Mouse (Mus musculus) embryonic facial prominence, embryonic 15.5 days (tissue): ENCODE data around the gene Cnih3. TPM values are rescaled to one million over a fixed set of nuclear protein-coding genes. Genes with fewer than 3 reads are reported as not detected.

Source experiments
- ATAC-seq: fragments of 200-750 bp; cut with Nextera tagmentation; 2 replicates; pipeline ENCODE4 v1.8.0; 2017; ENCODE audit warnings: low read depth, moderate TSS enrichment; ENCODE audit not compliant: insufficient number of reproducible peaks, low FRiP score, low TSS enrichment
- H3K27ac ChIP-seq: fragments of 300-500 bp; sonication (generic); replicated peaks from 2 replicates; pipeline ENCODE4 v1.5.1; 2015; ENCODE audit warnings: mild to moderate bottlenecking, inconsistent platforms
- H3K27me3 ChIP-seq: fragments of 300-500 bp; sonication (generic); 2 replicates; pipeline ENCODE4 v1.6.1; 2015; ENCODE audit warnings: inconsistent platforms
- H3K36me3 ChIP-seq: fragments of 300-500 bp; sonication (generic); 2 replicates; pipeline ENCODE4 v1.6.1; 2015; ENCODE audit warnings: mild to moderate bottlenecking, inconsistent platforms
- H3K4me1 ChIP-seq: fragments of 300-500 bp; sonication (generic); 2 replicates; pipeline ENCODE4 v1.6.1; 2015; ENCODE audit warnings: inconsistent platforms
- H3K4me2 ChIP-seq: fragments of 300-500 bp; sonication (generic); replicated peaks from 2 replicates; pipeline ENCODE4 v1.6.1; 2015; ENCODE audit warnings: mild to moderate bottlenecking, inconsistent platforms
- H3K4me3 ChIP-seq: fragments of 300-500 bp; sonication (generic); replicated peaks from 2 replicates; pipeline ENCODE4 v1.5.1; 2015; ENCODE audit warnings: mild to moderate bottlenecking, inconsistent platforms
- H3K9ac ChIP-seq: fragments of 300-500 bp; sonication (generic); 2 replicates; pipeline ENCODE4 v1.6.1; 2015; ENCODE audit warnings: inconsistent platforms
- H3K9me3 ChIP-seq: fragments of 300-500 bp; sonication (generic); replicated peaks from 2 replicates; pipeline ENCODE4 v1.6.1; 2016; ENCODE audit warnings: inconsistent platforms
- WGBS: fragments of 180-500 bp; shearing (Covaris S2); methylation state at CpG from one replicate; pipeline ENCODE4 v1.1.7; 2015; 5-methylcytosine and 5-hydroxymethylcytosine counted together
- polyA plus RNA-seq: library from polyadenylated mRNA; unstranded; fragments of >200 nt; fragmentation: Nextera tagmentation; extraction: Ambion mirVana; gene quantifications from 2 replicates; pipeline ENCODE4 v1.2.1, GENCODE M21; 2015

Gene Cnih3
- polyA plus RNA-seq, 1 experiment from 2014 or later = 1.8 TPM

DNA sequence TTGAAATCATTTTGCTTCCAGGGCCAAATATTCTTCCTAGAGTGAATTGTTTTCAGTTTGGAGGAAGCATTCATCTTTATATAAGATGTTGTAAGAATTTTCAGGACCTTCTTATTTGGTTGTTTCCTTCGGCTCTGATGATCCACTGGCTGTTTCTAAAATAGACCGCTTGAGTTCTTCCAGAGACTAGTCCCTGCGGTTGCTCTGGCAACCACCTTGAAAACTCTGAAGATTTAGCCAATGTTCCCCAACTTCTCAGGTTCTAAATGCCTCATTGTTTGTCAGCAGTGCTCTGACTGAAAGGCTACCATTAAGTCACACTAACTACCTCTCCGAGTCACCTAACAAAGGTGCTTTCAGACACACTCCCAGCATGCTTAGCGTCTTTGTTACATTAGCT is 80.8 kb downstream of the Cnih3 start:
- Histone ChIP-seq H3K36me3 (no peaks in the 10 kb centered on the region), H3K4me1 (no peaks in the 10 kb centered on the region; the same call in 1 of the 2 replicates), H3K4me2 (no peak overlapping the region), H3K27ac (no peak overlapping the region), H3K9me3 (no peaks in the 10 kb centered on the region), H3K4me3 (no peak overlapping the region), H3K27me3 (no peaks in the 10 kb centered on the region), H3K9ac (no peak overlapping the region)
- ATAC-seq = no peak
- 74% methylated on average over 5 of the region's 5 CpGs for WGBS

DNA sequence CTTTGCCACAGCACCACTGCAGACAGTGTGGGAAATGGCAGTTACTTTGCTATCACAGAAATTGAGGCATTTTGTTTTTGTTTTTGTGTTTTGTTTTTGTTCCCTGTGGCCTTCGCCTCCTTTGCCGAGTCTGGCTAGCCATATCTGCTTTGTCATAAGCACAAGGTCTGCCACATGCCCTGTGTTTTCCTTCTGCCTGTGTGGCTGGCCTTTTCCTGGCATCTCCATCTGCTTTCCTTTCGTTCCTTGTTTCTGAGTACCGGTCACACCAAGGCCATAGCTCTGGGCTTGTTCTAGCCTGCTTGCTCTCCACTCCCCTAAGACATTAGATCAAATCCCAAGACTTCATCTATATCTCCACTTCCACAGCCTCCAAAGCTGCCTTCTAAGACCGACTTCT is 83.0 kb downstream of the Cnih3 start:
- H3K36me3 ChIP-seq = no peaks in the 10 kb centered on the region
- H3K27ac ChIP-seq = no peak overlapping the region
- WGBS = 65% methylated on average over 5 of the region's 5 CpGs
- H3K4me1 ChIP-seq = no peaks in the 10 kb centered on the region; the same call in 1 of the 2 replicates
- H3K27me3 ChIP-seq = no peaks in the 10 kb centered on the region
- ATAC-seq = no peak
- H3K4me2 ChIP-seq = no peak overlapping the region
- H3K9me3 ChIP-seq = no peaks in the 10 kb centered on the region
- H3K9ac ChIP-seq = no peak overlapping the region
- no peak overlapping the region for H3K4me3 ChIP-seq

DNA sequence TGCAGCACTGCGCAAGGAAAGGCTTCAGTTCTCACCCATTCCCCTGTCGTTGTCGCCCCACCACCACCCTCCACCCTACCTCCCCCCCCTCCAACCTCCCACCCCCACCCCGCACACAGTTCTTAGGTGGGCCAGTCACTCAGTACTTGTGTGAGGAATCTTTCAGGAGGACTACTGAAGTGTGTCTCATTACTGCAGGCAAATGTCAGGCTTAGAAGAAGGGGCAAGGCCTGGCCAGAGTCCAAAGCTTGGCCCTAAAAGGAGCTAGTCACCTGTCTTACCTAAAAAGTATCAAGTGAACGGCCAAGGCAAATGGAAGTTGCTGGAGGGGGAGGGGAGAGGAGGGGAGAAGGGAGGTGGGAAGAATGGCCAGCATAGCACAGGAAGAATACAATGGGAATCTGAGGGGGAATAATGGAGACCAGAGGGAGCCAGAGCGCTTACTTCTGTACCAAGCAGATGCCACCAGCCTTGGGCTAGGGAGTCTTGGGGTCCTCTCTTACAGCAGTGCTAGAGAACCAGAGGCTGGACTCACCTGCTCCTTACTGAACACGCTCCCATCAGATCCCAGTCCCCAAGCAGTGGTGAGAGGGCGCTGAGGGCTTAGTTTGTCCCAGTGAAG is 88.7 kb downstream of the Cnih3 start:
- no peak overlapping the region for H3K4me2 ChIP-seq
- peak overlapping the region; percentile 71 for H3K27ac ChIP-seq
- H3K4me1 ChIP-seq = peaks cover 28% of the 10 kb centered on the region
- H3K4me3 ChIP-seq = no peak overlapping the region
- H3K9ac ChIP-seq = no peak overlapping the region
- H3K27me3 ChIP-seq = no peaks in the 10 kb centered on the region
- no peaks in the 10 kb centered on the region for H3K36me3 ChIP-seq
- no peak for ATAC-seq
- no peaks in the 10 kb centered on the region for H3K9me3 ChIP-seq
- WGBS = 76% methylated on average over 8 of the region's 8 CpGs

DNA sequence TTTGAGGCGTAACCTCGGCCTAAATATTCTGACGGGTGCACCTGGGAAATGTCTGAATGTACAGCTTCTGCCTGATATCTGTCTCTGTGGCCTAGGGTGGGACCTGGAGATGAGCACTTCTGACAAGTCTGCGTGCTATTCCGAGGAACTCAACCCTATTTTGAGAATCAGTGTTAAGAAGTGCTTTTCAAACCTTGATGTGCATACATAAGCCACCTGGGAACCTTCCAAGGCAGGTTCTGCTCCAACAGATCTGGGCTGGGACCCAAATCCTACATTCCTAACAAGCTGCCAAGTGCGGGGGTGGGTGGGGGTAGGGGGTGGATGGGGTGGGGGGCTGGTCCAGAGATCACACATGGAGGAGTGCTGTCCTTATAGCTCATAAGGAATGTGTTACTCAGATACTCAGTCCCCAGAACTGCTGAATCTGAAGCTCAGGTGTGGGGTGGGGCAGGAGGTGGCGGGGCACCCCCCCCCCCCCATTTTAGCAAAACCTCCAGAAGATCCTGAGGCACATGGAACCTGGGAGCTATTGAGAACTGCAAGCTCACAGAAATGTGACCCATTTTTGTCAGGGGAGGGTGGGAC is 89.3 kb downstream of the Cnih3 start:
- peak; percentile 52; the same call in 1 of the 2 replicates for ATAC-seq
- peaks cover 31% of the 10 kb centered on the region for H3K4me1 ChIP-seq
- H3K27me3 ChIP-seq = no peaks in the 10 kb centered on the region
- WGBS = 50% methylated on average over 7 of the region's 7 CpGs
- no peaks in the 10 kb centered on the region for H3K36me3 ChIP-seq
- H3K4me3 ChIP-seq = no peak overlapping the region
- H3K9ac ChIP-seq = no peak overlapping the region
- no peak overlapping the region for H3K4me2 ChIP-seq
- peak overlapping the region; percentile 71 for H3K27ac ChIP-seq
- H3K9me3 ChIP-seq = no peaks in the 10 kb centered on the region

- H3K4me3 ChIP-seq = no peak overlapping the region
- ATAC-seq = no peak
- H3K36me3 ChIP-seq = no peaks in the 10 kb centered on the region
- 91% methylated on average over 5 of the region's 5 CpGs for WGBS
- H3K27me3 ChIP-seq = no peaks in the 10 kb centered on the region
- no peak overlapping the region for H3K4me2 ChIP-seq
- no peak overlapping the region for H3K27ac ChIP-seq
- H3K4me1 ChIP-seq = peaks cover 35% of the 10 kb centered on the region
- H3K9me3 ChIP-seq = no peaks in the 10 kb centered on the region
- no peak overlapping the region for H3K9ac ChIP-seq
These were observed 92.6 kb downstream of the Cnih3 start for GRCm38 (mm10) chr1:181445041-181445440.

DNA sequence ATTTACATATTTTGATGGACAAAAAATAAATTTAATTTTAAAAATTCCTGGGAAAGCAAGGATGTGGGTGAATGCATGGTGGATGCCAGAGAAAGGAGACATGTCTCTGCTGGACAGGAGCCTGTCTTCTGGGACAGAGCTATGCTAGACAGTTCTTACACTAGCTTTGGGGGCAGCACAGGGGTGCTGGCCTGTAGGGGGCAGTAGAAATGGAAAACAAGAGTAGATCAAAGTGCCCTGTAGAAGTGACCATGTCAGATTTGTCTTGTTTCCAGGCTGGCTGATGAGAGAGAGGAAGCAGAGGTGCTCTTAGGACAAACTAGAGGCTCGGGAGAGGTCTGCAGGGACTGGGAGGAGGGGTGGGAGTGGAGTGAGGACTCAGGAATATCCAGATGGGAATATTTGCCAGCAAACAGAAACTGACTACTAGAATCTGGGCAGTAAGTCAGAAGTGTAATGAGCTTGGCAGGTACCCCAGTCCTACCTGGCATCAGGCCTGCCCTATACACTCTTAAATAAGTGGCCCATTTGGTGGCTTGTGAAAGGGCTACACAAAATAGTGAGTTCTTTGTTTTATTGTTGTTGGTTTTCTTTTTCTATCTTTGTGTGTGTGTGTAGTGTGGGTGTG is 93.3 kb downstream of the Cnih3 start:
- ATAC-seq = no peak
- H3K9ac ChIP-seq = no peak overlapping the region
- H3K9me3 ChIP-seq = no peaks in the 10 kb centered on the region
- 52% methylated on average over 1 of the region's 1 CpGs for WGBS
- H3K27ac ChIP-seq = 0 out of 2 replicates have a peak overlapping the region, but pooled peaks have one; percentile 39
- no peaks in the 10 kb centered on the region for H3K36me3 ChIP-seq
- no peak overlapping the region for H3K4me2 ChIP-seq
- H3K4me1 ChIP-seq = peaks cover 35% of the 10 kb centered on the region
- H3K4me3 ChIP-seq = no peak overlapping the region
- H3K27me3 ChIP-seq = no peaks in the 10 kb centered on the region

- no peak overlapping the region for H3K4me2 ChIP-seq
- H3K9me3 ChIP-seq = no peaks in the 10 kb centered on the region
- H3K27me3 ChIP-seq = no peaks in the 10 kb centered on the region
- WGBS = 41% methylated on average over 6 of the region's 6 CpGs
- H3K4me3 ChIP-seq = no peak overlapping the region
- ATAC-seq = 0 out of 2 replicates have a peak, but pooled peaks have one; percentile 27
- H3K4me1 ChIP-seq = peaks cover 27% of the 10 kb centered on the region
- H3K36me3 ChIP-seq = no peaks in the 10 kb centered on the region
- H3K9ac ChIP-seq = no peak overlapping the region
- H3K27ac ChIP-seq = no peak overlapping the region
These were observed 94.2 kb downstream of the Cnih3 start for GRCm38 (mm10) chr1:181446591-181447114.

GRCm38 (mm10) chr1:181447576-181447975 is 95.1 kb downstream of the Cnih3 start:
- WGBS = 62% methylated on average over 4 of the region's 4 CpGs
- H3K36me3 ChIP-seq = no peaks in the 10 kb centered on the region

GRCm38 (mm10) chr1:181448041-181448440 is 95.6 kb downstream of the Cnih3 start:
- no peak for ATAC-seq
- Histone ChIP-seq H3K9ac (no peak overlapping the region), H3K4me3 (no peak overlapping the region), H3K27me3 (no peaks in the 10 kb centered on the region), H3K4me1 (peaks cover 14% of the 10 kb centered on the region), H3K36me3 (no peaks in the 10 kb centered on the region), H3K4me2 (no peak overlapping the region), H3K27ac (no peak overlapping the region), H3K9me3 (no peaks in the 10 kb centered on the region)
- 82% methylated on average over 7 of the region's 7 CpGs for WGBS

More at GRCm38 (mm10) chr1:181447576-181447975, 95.1 kb downstream of the Cnih3 start:
- Histone ChIP-seq H3K4me1 (peaks cover 19% of the 10 kb centered on the region), H3K9me3 (no peaks in the 10 kb centered on the region), H3K27me3 (no peaks in the 10 kb centered on the region), H3K27ac (no peak overlapping the region), H3K4me2 (no peak overlapping the region), H3K9ac (no peak overlapping the region), H3K4me3 (no peak overlapping the region)
- ATAC-seq = no peak

- Histone ChIP-seq H3K36me3 (no peaks in the 10 kb centered on the region), H3K27me3 (no peaks in the 10 kb centered on the region), H3K9me3 (no peaks in the 10 kb centered on the region), H3K27ac (no peak overlapping the region), H3K9ac (no peak overlapping the region), H3K4me2 (no peak overlapping the region), H3K4me1 (no peaks in the 10 kb centered on the region), H3K4me3 (no peak overlapping the region)
- no peak for ATAC-seq
- 73% methylated on average over 6 of the region's 6 CpGs for WGBS
These were observed 100.7 kb downstream of the Cnih3 start for GRCm38 (mm10) chr1:181453106-181453505.

DNA sequence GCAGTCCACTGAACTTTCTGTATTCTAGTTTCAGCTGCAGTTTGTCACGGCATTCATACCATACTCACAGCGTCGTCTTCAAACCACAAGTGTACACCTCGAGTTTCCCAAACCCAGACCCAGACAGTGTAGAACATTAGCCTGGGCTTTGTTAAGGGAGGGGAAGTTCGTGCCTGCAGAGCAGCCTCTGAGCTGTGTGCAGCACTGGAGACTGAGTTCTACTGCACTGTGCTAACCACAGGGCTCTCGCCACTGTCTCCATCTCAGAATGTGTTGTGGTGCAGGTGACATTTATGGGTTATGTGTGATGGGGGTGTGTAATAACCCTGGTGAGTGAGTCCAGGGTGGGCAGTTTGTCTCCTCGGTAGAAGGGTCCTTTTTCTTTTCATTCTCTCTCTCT is 104.5 kb downstream of the Cnih3 start:
- H3K9ac ChIP-seq = no peak overlapping the region
- H3K36me3 ChIP-seq = no peaks in the 10 kb centered on the region
- no peak overlapping the region for H3K4me2 ChIP-seq
- no peaks in the 10 kb centered on the region for H3K9me3 ChIP-seq
- no peaks in the 10 kb centered on the region for H3K27me3 ChIP-seq
- 69% methylated on average over 7 of the region's 7 CpGs for WGBS
- no peak for ATAC-seq
- no peak overlapping the region for H3K27ac ChIP-seq
- H3K4me1 ChIP-seq = peaks cover 13% of the 10 kb centered on the region; the same call in 1 of the 2 replicates
- no peak overlapping the region for H3K4me3 ChIP-seq
